Mouse (Mus musculus) lung, adult 2 months (tissue): ENCODE measurements at regions not wholly inside any gene's neighbourhood (a gene's known extent, or its start where the extent isn't known, plus 50 kb on each side); places are given as distances from the start of the nearest gene placed in this dataset.

Experiments used
- CTCF ChIP-seq: fragments of 200-500 bp; IDR thresholded peaks from 2 replicates; pipeline ENCODE4 v1.5.1; 2011; ENCODE audit warnings: mild to moderate bottlenecking, low read length, control low read depth; ENCODE audit not compliant: insufficient read depth
- POLR2A ChIP-seq: fragments of 200-500 bp; IDR thresholded peaks from 2 replicates; pipeline ENCODE4 v1.6.1; 2011; ENCODE audit warnings: low read depth, mild to moderate bottlenecking, control low read depth, low read length, borderline replicate concordance; ENCODE audit errors: extremely low read depth

DNA sequence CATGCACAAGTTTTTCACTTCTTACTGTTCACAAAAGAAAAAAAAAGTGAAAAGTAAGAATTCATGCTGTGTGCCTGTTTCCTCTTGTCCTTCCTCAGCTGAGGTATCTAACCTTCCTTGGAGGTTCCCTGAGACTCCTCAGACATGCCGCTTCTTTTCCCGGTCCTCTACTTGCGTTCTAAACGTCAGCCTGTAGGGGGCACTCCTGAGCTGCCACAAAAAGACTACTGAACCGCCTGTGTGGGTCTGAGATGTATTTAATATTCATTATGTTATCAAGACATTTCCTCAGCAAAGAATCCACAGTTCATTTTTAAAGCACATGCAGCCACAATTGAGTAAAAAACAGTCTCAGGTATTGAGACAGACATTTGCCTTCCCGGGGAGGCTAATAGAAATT, 554.6 kb downstream of the Plcl1 start:
- TF ChIP-seq CTCF = peak; percentile 45
- TF ChIP-seq POLR2A = no peak
